Mouse (Mus musculus): ENCODE measurements at regions not wholly inside any gene's neighbourhood (a gene's known extent, or its start where the extent isn't known, plus 50 kb on each side); places are given as distances from the start of the nearest gene placed in this dataset.

DNA sequence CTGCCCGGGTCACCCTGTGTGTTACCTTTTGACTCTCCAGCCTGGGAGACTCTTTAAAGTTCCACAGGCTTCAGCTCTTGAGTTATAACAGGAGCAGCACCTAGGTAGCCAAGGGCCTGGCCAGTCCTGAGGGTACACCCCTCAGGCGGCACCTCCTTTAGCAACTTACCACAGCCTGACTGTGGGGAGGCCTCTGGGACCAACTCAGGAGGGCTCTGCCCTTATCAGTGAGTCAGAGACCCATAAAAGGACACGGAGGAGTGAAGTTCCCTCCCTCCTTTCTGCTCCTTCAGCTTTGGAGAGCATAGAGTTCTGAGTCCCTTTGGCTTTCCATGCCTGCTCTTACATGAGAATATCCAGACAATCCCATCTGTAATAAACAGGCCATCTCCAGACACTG, 222.5 kb upstream of the Msx2 start:
- no peak for ATAC-seq (ENCODE audit: insufficient read depth, low FRiP score, low TSS enrichment)
- Histone ChIP-seq H3K4me2 (ENCODE audit: low read depth) (no peak overlapping the region), H3K27me3 (ENCODE audit: control insufficient read depth, insufficient read depth, low read length) (no peaks in the 10 kb centered on the region), H3K4me3 (ENCODE audit: low read depth, low read length) (no peak overlapping the region), H3K4me1 (ENCODE audit: control insufficient read depth, insufficient read depth, low read length) (no peaks in the 10 kb centered on the region), H3K9ac (ENCODE audit: low read length) (no peak overlapping the region), H3K36me3 (ENCODE audit: control insufficient read depth, insufficient read depth, low read length) (no peaks in the 10 kb centered on the region), H3K9me3 (ENCODE audit: control insufficient read depth, low read length) (no peaks in the 10 kb centered on the region), H3K27ac (ENCODE audit: low read depth, low read length) (no peak overlapping the region)
- DNase-seq (ENCODE audit: low spot score): no peak
- WGBS: 54% methylated on average over 3 of the region's 3 CpGs

DNA sequence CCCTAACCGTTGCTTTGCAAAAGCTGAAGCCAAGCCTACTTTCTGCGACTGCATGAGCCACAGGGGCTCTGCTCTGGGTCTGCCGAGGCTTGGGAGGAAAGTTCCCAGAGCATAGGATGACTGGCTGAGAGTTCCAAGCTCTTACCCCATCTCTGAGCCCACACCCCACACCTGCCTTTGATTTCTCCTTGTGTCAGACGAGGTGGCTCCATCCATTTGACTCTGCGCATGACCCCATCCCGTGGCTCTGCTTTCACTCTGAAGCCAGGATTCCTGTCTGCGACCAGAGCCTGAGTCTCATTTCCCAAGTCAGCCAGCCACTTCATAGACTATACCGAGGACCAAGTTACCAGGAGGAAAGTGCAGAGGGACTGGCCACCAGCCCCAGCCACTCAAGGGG, 216.1 kb upstream of the Msx2 start:
- DNase-seq (ENCODE audit: low spot score) (no peak), ATAC-seq (ENCODE audit: insufficient read depth, low FRiP score, low TSS enrichment) (no peak)
- Histone ChIP-seq H3K4me1 (ENCODE audit: control insufficient read depth, insufficient read depth, low read length) (no peaks in the 10 kb centered on the region), H3K4me3 (ENCODE audit: low read depth, low read length) (no peak overlapping the region), H3K4me2 (ENCODE audit: low read depth) (peak overlapping the region; percentile 14; the same call in 1 of the 2 replicates), H3K27ac (ENCODE audit: low read depth, low read length) (no peak overlapping the region), H3K9me3 (ENCODE audit: control insufficient read depth, low read length) (no peaks in the 10 kb centered on the region), H3K27me3 (ENCODE audit: control insufficient read depth, insufficient read depth, low read length) (no peaks in the 10 kb centered on the region), H3K9ac (ENCODE audit: low read length) (peak overlapping the region; percentile 4; the same call in 1 of the 2 replicates), H3K36me3 (ENCODE audit: control insufficient read depth, insufficient read depth, low read length) (no peaks in the 10 kb centered on the region)
- WGBS: 51% methylated on average over 8 of the region's 8 CpGs

DNA sequence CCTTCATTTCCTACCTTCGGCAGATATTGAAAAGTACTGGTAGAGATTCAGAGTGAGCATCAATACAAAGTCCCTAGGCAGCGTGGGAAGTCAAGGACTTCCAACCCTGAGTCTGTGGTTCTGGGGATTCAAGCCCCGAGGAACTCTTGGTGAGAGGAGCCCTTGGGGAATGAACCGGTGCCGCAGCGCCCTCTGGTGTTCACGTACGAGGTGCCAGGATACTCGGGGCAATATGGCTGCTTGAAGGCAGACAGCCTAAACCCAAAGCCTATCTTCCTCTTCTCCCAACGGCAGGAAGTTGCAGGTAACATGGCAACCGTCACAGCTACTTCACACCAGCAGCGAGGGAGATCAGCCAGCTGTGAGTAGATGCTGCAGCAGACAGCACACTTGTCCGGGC, 215.6 kb upstream of the Msx2 start:
- no peak overlapping the region for H3K27ac ChIP-seq (ENCODE audit: low read depth, low read length)
- peak; percentile 89 for DNase-seq (ENCODE audit: low spot score)
- no peaks in the 10 kb centered on the region for H3K27me3 ChIP-seq (ENCODE audit: control insufficient read depth, insufficient read depth, low read length)
- peak overlapping the region; percentile 4; the same call in 1 of the 2 replicates for H3K9ac ChIP-seq (ENCODE audit: low read length)
- no peak for ATAC-seq (ENCODE audit: insufficient read depth, low FRiP score, low TSS enrichment)
- WGBS: 9% methylated on average over 13 of the region's 13 CpGs
- H3K4me1 ChIP-seq (ENCODE audit: control insufficient read depth, insufficient read depth, low read length): no peaks in the 10 kb centered on the region
- no peaks in the 10 kb centered on the region for H3K9me3 ChIP-seq (ENCODE audit: control insufficient read depth, low read length)
- H3K4me2 ChIP-seq (ENCODE audit: low read depth): peak overlapping the region; percentile 14; the same call in 1 of the 2 replicates
- no peak overlapping the region for H3K4me3 ChIP-seq (ENCODE audit: low read depth, low read length)
- no peaks in the 10 kb centered on the region for H3K36me3 ChIP-seq (ENCODE audit: control insufficient read depth, insufficient read depth, low read length)

DNA sequence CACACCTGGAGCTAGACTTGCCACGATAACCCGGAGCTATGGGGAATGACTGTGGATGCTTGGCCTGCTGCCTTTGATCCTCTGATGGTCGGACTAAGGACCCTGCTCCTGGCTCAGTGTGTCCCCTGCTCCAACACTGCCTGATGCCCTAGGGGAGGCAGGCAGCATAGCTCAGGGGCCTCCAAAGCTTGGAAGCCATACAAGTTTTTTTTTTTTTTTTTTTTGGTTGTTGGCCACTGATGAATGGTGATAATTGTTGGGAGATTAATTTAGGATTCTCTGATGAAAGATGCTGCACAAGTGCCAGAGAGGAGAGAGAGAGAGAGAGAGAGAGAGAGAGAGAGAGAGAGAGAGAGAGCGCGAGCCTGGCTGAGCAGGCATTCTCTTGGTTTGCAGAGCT, 211.6 kb upstream of the Msx2 start:
- H3K9ac ChIP-seq (ENCODE audit: low read length): no peak overlapping the region
- H3K4me1 ChIP-seq (ENCODE audit: control insufficient read depth, insufficient read depth, low read length): no peaks in the 10 kb centered on the region
- no peaks in the 10 kb centered on the region for H3K36me3 ChIP-seq (ENCODE audit: control insufficient read depth, insufficient read depth, low read length)
- WGBS: 80% methylated on average over 5 of the region's 5 CpGs
- H3K27ac ChIP-seq (ENCODE audit: low read depth, low read length): no peak overlapping the region
- DNase-seq (ENCODE audit: low spot score): no peak
- H3K9me3 ChIP-seq (ENCODE audit: control insufficient read depth, low read length): no peaks in the 10 kb centered on the region
- no peak overlapping the region for H3K4me3 ChIP-seq (ENCODE audit: low read depth, low read length)
- H3K4me2 ChIP-seq (ENCODE audit: low read depth): no peak overlapping the region
- no peak for ATAC-seq (ENCODE audit: insufficient read depth, low FRiP score, low TSS enrichment)
- no peaks in the 10 kb centered on the region for H3K27me3 ChIP-seq (ENCODE audit: control insufficient read depth, insufficient read depth, low read length)

DNA sequence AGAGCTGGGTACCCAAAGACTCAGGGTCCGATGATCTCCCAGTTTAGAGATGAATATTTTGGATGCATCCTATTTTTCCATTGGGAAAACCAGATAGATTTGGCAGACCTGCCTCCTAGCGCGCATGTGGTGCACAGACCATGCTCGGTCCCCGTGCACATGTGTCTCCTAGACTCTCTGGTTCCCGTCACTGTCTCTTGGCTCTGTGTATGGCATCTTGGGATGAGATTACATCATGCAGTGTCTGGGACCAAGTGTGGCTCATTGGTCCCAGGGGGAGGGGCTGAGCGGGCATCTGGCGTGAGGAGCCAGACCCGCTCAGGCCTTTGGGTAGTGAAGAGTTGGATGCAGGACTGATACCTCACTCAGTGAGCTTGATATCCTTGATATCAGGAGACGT, 204.3 kb upstream of the Msx2 start:
- H3K9me3 ChIP-seq (ENCODE audit: control insufficient read depth, low read length): no peaks in the 10 kb centered on the region
- H3K4me2 ChIP-seq (ENCODE audit: low read depth): no peak overlapping the region
- no peaks in the 10 kb centered on the region for H3K4me1 ChIP-seq (ENCODE audit: control insufficient read depth, insufficient read depth, low read length)
- no peaks in the 10 kb centered on the region for H3K36me3 ChIP-seq (ENCODE audit: control insufficient read depth, insufficient read depth, low read length)
- WGBS: 91% methylated on average over 10 of the region's 10 CpGs
- H3K9ac ChIP-seq (ENCODE audit: low read length): no peak overlapping the region
- H3K27me3 ChIP-seq (ENCODE audit: control insufficient read depth, insufficient read depth, low read length): no peaks in the 10 kb centered on the region
- no peak overlapping the region for H3K27ac ChIP-seq (ENCODE audit: low read depth, low read length)
- DNase-seq (ENCODE audit: low spot score) (no peak), ATAC-seq (ENCODE audit: insufficient read depth, low FRiP score, low TSS enrichment) (no peak)
- no peak overlapping the region for H3K4me3 ChIP-seq (ENCODE audit: low read depth, low read length)

DNA sequence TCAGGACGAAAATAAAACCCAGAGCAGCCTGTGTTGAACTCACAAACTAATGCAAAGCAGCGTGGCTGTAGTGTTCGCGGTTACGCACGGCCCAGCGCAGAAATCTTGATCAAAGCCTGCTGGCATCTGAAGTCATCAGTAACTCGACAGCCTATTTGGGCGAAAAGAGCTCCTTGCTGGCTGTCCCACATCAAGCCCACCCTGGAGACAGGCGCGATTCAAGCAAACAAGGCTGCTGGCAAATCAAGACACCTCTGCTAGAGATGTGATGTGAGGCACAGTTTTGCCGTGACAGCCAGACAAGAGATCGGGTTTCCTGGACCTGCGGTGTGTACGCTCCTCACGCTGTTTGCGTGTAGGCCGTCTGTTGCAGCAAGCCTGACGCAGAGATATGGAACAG, 197.5 kb upstream of the Msx2 start:
- no peak overlapping the region for H3K4me2 ChIP-seq (ENCODE audit: low read depth)
- H3K36me3 ChIP-seq (ENCODE audit: control insufficient read depth, insufficient read depth, low read length): no peaks in the 10 kb centered on the region
- H3K9ac ChIP-seq (ENCODE audit: low read length): no peak overlapping the region
- no peak overlapping the region for H3K4me3 ChIP-seq (ENCODE audit: low read depth, low read length)
- peak; percentile 23 for DNase-seq (ENCODE audit: low spot score)
- H3K27ac ChIP-seq (ENCODE audit: low read depth, low read length): no peak overlapping the region
- 72% methylated on average over 19 of the region's 19 CpGs for WGBS
- no peaks in the 10 kb centered on the region for H3K27me3 ChIP-seq (ENCODE audit: control insufficient read depth, insufficient read depth, low read length)
- no peak for ATAC-seq (ENCODE audit: insufficient read depth, low FRiP score, low TSS enrichment)
- no peaks in the 10 kb centered on the region for H3K4me1 ChIP-seq (ENCODE audit: control insufficient read depth, insufficient read depth, low read length)
- H3K9me3 ChIP-seq (ENCODE audit: control insufficient read depth, low read length): no peaks in the 10 kb centered on the region

DNA sequence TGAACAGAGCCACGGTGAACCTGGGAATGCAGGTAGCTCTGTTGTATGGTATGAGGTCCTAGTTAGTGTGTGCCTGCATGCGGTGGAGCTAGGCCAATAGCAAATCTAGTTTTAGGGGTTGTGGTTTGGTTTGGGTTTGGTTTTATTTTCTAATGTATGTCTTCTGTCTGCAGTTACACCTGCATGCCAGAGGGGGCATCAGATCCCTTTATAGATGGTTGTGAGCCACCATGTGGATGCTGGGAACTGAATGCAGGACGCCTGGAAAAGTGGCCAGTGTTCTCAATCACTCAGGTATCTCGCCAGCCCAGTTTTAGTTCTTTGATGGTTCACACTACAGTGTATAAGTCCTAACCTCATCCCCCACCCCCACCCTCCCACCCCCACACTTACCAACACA, 194.6 kb upstream of the Msx2 start:
- Histone ChIP-seq H3K27me3 (ENCODE audit: control insufficient read depth, insufficient read depth, low read length) (no peaks in the 10 kb centered on the region), H3K27ac (ENCODE audit: low read depth, low read length) (no peak overlapping the region), H3K9ac (ENCODE audit: low read length) (no peak overlapping the region), H3K4me2 (ENCODE audit: low read depth) (no peak overlapping the region), H3K9me3 (ENCODE audit: control insufficient read depth, low read length) (no peaks in the 10 kb centered on the region), H3K4me1 (ENCODE audit: control insufficient read depth, insufficient read depth, low read length) (no peaks in the 10 kb centered on the region), H3K36me3 (ENCODE audit: control insufficient read depth, insufficient read depth, low read length) (no peaks in the 10 kb centered on the region), H3K4me3 (ENCODE audit: low read depth, low read length) (no peak overlapping the region)
- DNase-seq (ENCODE audit: low spot score) (no peak), ATAC-seq (ENCODE audit: insufficient read depth, low FRiP score, low TSS enrichment) (no peak)
- 87% methylated on average over 4 of the region's 4 CpGs for WGBS

DNA sequence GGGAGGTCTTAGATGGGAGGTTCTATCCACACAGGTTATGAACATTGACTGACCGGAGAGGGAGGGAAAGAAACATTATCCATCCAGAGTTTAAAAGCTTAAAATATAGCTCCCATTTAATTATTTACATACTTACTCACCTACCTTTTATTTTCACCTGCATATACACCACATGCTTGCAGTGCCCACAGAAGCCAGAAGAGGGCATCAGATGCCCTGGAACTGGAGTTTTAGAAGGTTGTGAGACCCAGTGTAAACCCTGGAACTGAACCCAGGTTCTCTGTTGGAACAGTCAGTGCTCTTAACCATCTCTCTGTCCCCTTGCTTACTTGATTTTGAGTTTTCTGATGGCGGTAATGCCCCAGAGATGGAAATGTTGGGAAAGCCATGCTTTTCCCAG, 192.7 kb upstream of the Msx2 start:
- no peaks in the 10 kb centered on the region for H3K4me1 ChIP-seq (ENCODE audit: control insufficient read depth, insufficient read depth, low read length)
- no peak overlapping the region for H3K27ac ChIP-seq (ENCODE audit: low read depth, low read length)
- no peak overlapping the region for H3K4me2 ChIP-seq (ENCODE audit: low read depth)
- H3K36me3 ChIP-seq (ENCODE audit: control insufficient read depth, insufficient read depth, low read length): no peaks in the 10 kb centered on the region
- ATAC-seq (ENCODE audit: insufficient read depth, low FRiP score, low TSS enrichment): no peak
- no peak overlapping the region for H3K4me3 ChIP-seq (ENCODE audit: low read depth, low read length)
- H3K9ac ChIP-seq (ENCODE audit: low read length): no peak overlapping the region
- no peaks in the 10 kb centered on the region for H3K27me3 ChIP-seq (ENCODE audit: control insufficient read depth, insufficient read depth, low read length)
- H3K9me3 ChIP-seq (ENCODE audit: control insufficient read depth, low read length): no peaks in the 10 kb centered on the region
- DNase-seq (ENCODE audit: low spot score): no peak
- 94% methylated on average over 2 of the region's 2 CpGs for WGBS

DNA sequence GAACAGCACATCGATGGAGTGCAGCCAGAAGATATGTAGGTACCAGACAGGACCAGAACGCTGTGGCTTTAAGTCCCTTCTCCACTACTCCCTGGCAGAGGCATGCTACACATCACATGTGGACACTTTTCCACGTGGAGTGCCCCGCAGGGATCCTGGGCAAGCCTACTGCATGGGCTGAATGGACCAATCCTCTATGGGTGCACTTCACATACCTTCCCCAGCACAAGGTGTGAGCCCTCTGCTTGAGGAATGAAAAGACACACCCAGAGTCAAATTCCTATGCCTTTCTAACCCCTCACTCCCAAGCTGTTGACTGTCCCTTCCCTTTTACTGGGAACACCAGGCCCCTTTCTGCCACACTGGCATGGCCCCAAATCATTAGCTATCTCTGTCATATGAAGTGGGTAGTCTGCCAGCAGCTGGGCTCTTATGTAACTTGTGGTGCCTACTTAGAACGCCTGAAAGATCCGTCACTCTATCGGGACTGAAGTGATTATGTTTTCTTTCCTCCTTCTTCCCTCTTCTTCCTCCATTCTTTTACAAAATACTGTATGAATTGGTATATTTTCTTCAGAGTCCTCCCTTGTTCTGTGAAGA, 191.9 kb upstream of the Msx2 start:
- Histone ChIP-seq H3K9ac (ENCODE audit: low read length) (no peak overlapping the region), H3K27me3 (ENCODE audit: control insufficient read depth, insufficient read depth, low read length) (no peaks in the 10 kb centered on the region), H3K4me2 (ENCODE audit: low read depth) (no peak overlapping the region), H3K27ac (ENCODE audit: low read depth, low read length) (no peak overlapping the region), H3K4me1 (ENCODE audit: control insufficient read depth, insufficient read depth, low read length) (no peaks in the 10 kb centered on the region), H3K9me3 (ENCODE audit: control insufficient read depth, low read length) (no peaks in the 10 kb centered on the region), H3K36me3 (ENCODE audit: control insufficient read depth, insufficient read depth, low read length) (no peaks in the 10 kb centered on the region), H3K4me3 (ENCODE audit: low read depth, low read length) (no peak overlapping the region)
- WGBS: 94% methylated on average over 7 of the region's 7 CpGs
- DNase-seq (ENCODE audit: low spot score) (no peak), ATAC-seq (ENCODE audit: insufficient read depth, low FRiP score, low TSS enrichment) (no peak)
